Mouse (Mus musculus): ENCODE results near the gene Vmn1r132. TPM values are rescaled to one million over a fixed set of nuclear protein-coding genes. Genes with fewer than 3 reads are reported as not detected.

Vmn1r132 gene
- not detected in 2 replicates for polyA plus RNA-seq (2012; rRNA removed)

DNA sequence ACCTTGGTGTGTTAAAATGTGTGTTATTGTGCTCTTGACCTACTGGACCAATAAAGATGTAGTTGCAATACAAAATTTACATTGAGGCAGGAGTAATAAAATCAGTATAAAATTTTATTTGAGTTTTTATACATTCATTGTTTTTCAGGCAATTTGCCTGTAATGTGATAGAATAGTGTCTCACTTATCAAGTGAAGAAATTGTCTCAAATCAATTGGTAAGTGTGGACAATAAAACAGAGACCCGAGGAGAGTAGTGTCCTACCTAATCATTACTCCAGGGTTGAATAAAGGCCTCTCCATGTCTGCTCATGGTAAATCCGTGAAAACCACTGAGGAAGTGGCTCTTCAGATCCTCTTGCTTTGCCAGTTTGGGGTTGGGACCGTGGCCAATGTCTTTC, at the start of gene Vmn1r132:
Gene Vmn1r132 (plus strand): TSS at position 301 of the 400 bp plus-strand sequence.

Other genes starting within 250 kb of the Vmn1r132 start
- not detected in 2 replicates for gene Gm6882, start 181.3 kb upstream of the Vmn1r132 start, polyA plus RNA-seq (2012; rRNA removed)
- gene Vmn1r130, start 102.3 kb upstream of the Vmn1r132 start, polyA plus RNA-seq (2012; rRNA removed), result not detected in 2 replicates
- gene Vmn1r131, start 68.0 kb upstream of the Vmn1r132 start, polyA plus RNA-seq (2012; rRNA removed), result not detected in 2 replicates
- not detected in 2 replicates for gene Gm4175, start 147.4 kb downstream of the Vmn1r132 start, polyA plus RNA-seq (2012; rRNA removed)
- not detected in 2 replicates for gene Gm4177, start 182.6 kb downstream of the Vmn1r132 start, polyA plus RNA-seq (2012; rRNA removed)
- not detected in 2 replicates for gene Vmn1r135, start 218.3 kb downstream of the Vmn1r132 start, polyA plus RNA-seq (2012; rRNA removed)
- not detected in 2 replicates for gene Gm5725, start 230.2 kb downstream of the Vmn1r132 start, polyA plus RNA-seq (2012; rRNA removed)